Mouse (Mus musculus) stomach, embryonic 14.5 days (tissue): Measurements from ENCODE around the gene Ifi207. TPM values are rescaled to one million over a fixed set of nuclear protein-coding genes. Genes with fewer than 3 reads are reported as not detected.
"Not testable (repeated sequence)": the region's sequence is repeated elsewhere in the genome, so short reads cannot be mapped to it uniquely, and the experiment has no call there.

Experiments
- ATAC-seq: fragments of 200-750 bp; cut with Nextera tagmentation; 2 replicates; pipeline ENCODE4 v1.8.0; 2017; ENCODE audit warnings: low read depth, moderate TSS enrichment; ENCODE audit not compliant: insufficient number of reproducible peaks, insufficient read depth, low FRiP score
- H3K27ac ChIP-seq: fragments of 300-500 bp; sonication (generic); 2 replicates; pipeline ENCODE4 v1.5.1; 2014; ENCODE audit warnings: mild to moderate bottlenecking, low read length, moderate library complexity, mixed read lengths
- H3K27me3 ChIP-seq: fragments of 300-500 bp; sonication (generic); 2 replicates; pipeline ENCODE4 v1.6.1; 2014; ENCODE audit warnings: low read length, control low read depth, mixed read lengths; ENCODE audit not compliant: control insufficient read depth, insufficient read depth
- H3K36me3 ChIP-seq: fragments of 300-500 bp; sonication (generic); 2 replicates; pipeline ENCODE4 v1.6.1; 2014; ENCODE audit warnings: mild to moderate bottlenecking, control low read depth, low read length, moderate library complexity, mixed read lengths; ENCODE audit not compliant: control insufficient read depth, insufficient read depth
- H3K4me1 ChIP-seq: fragments of 300-500 bp; sonication (generic); 2 replicates; pipeline ENCODE4 v1.6.1; 2014; ENCODE audit warnings: low read length, control low read depth, mixed read lengths; ENCODE audit not compliant: control insufficient read depth, insufficient read depth
- H3K4me2 ChIP-seq: fragments of 300-500 bp; sonication (generic); replicated peaks from 2 replicates; pipeline ENCODE4 v1.6.1; 2014; ENCODE audit warnings: low read depth, low read length, control low read depth
- H3K4me3 ChIP-seq: fragments of 300-500 bp; sonication (generic); 2 replicates; pipeline ENCODE4 v1.5.1; 2014; ENCODE audit warnings: low read depth, low read length, control low read depth
- H3K9ac ChIP-seq: fragments of 300-500 bp; sonication (generic); replicated peaks from 2 replicates; pipeline ENCODE4 v1.6.1; 2014; ENCODE audit warnings: low read depth, mild to moderate bottlenecking, control low read depth, low read length, moderate library complexity, mixed read lengths
- H3K9me3 ChIP-seq: fragments of 300-500 bp; sonication (generic); 2 replicates; pipeline ENCODE4 v1.6.1; 2016; ENCODE audit warnings: low read depth, low read length, control low read depth; ENCODE audit not compliant: control insufficient read depth
- WGBS: fragments of 180-500 bp; shearing (Covaris S2); extraction: QIAGEN DNeasy Blood & Tissue Kit; methylation state at CpG from one replicate; pipeline ENCODE4 v1.1.7; 2014; 5-methylcytosine and 5-hydroxymethylcytosine counted together
- polyA plus RNA-seq: library from polyadenylated mRNA; unstranded; fragments of >200 nt; fragmentation: Nextera tagmentation; extraction: Ambion mirVana; gene quantifications from 2 replicates; pipeline ENCODE4 v1.2.1, GENCODE M21; 2014

The Ifi207 gene
- 0.98 and 1.2 TPM in 2 replicates for polyA plus RNA-seq

DNA sequence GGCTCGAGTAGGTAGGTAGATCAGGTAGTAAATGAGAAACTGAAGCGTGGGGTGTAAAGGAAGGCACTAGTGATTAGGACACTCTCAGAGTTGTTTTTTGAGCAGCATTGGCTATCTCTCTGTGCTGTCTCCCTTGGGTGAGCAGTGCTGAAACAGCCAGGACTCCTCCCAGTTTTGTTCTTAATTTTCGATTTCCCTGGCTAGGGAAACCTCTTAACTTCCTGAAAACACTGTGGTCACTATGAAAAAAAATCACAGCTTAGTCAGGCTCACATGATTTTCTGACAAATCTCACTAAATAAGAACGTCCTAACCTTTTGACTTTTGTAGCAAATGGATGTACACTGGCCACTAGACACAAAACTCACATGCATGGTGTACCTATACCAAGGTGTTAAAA is at the start of gene Ifi207:
TSS of gene Ifi207 (minus strand) at position 92 of the 400 bp plus-strand sequence.
- Histone ChIP-seq H3K27me3 (no peaks in the 10 kb centered on the region), H3K27ac (no peak within 1 kb of the TSS), H3K36me3 (no peaks in the 10 kb centered on the region), H3K4me2 (no peak within 1 kb of the TSS), H3K9me3 (no peaks in the 10 kb centered on the region), H3K4me3 (no peak within 1 kb of the TSS), H3K9ac (no peak within 1 kb of the TSS), H3K4me1 (no peaks in the 10 kb centered on the region)
- ATAC-seq = no peak
- 74% methylated on average over 4 of the region's 4 CpGs for WGBS

DNA sequence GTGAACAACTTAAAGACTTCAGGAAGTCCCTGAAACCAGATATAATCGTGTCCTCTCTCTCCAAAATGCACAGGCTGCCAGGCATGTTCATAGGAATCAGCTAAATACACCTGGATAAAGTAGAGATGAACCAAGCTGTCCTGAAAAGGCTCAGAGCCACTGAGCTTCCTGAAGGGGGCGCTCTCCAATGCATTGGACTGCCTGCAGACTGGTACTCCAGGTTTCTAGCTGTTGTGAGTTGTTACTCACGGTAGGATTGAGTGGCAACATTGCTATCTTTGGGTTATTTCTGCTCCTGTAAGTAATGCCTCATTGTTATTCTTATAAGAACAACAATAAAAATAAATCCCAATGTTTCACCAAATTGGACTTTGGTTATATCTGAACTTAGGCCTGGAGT is 31.9 kb upstream of the Ifi207 start:
- not testable (repeated sequence) for H3K9ac ChIP-seq, H3K4me2 ChIP-seq, H3K4me3 ChIP-seq, ATAC-seq, H3K9me3 ChIP-seq, H3K4me1 ChIP-seq, H3K36me3 ChIP-seq, H3K27me3 ChIP-seq, H3K27ac ChIP-seq
- 59% methylated on average over 2 of the region's 3 CpGs for WGBS

DNA sequence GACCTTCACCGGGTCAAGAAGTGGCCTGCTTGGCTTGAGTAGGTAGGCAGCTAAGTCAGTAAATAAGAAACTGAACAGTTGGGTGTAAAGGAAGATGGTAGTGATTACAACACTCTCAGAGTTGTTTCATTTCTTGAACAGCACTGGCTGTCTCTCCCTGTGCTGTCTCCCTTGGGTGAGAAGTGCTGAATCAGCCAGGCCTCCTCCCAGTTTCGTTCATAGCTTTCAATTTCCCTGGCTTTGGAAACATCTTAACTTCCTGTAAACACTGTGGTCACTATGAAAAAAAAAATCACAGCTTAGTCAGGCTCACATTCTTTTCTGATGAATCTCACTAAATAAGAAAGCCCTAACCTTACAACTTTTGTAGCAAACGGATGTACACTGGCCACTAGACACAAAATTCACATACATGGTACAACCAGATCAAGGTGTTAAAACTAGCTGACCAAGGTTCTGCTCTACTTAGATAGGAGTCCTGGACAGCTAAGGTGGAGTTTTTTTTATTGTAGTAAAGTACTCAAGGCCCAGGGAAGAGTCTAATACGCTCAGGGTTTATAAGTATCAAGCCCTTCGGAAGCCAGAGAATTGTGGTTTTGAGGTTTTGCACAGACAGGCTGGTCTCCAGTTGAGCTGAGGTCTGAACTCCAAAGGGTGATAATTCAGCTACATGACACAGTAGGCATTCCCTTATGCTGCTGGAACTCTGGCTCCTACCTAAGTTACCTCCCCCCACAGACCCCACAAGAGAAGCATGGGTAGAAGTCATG is 25.5 kb upstream of the Ifi207 start, which contains the start of gene Ifi204:
TSS of gene Ifi204 (minus strand) at position 96 of the 770 bp plus-strand sequence.
- H3K27ac ChIP-seq, H3K4me1 ChIP-seq, H3K9me3 ChIP-seq, H3K9ac ChIP-seq, H3K4me3 ChIP-seq, H3K36me3 ChIP-seq, ATAC-seq, H3K4me2 ChIP-seq, H3K27me3 ChIP-seq: not testable (repeated sequence)
- WGBS = 75% methylated on average over 5 of the region's 5 CpGs

DNA sequence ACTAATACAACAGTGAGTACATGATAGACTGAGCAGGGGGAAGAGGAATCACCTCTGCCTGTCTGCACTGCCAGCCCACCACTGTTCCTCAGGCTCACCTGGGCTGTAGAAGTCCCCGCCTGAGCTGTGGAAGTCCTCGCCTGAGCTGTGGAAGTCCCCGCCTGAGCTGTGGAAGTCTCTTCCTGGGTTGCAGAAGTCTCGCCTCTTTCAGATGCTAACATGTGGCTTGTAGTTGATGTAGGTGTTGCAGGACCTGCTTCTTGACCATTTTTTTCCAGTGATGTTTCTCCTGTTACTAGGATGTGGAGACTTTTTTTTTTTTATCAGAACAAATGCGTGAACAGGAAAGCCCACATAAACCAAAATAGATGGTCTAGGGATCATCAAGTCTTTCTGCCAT is 18.5 kb upstream of the Ifi207 start:
- H3K9me3 ChIP-seq, ATAC-seq, H3K4me3 ChIP-seq, H3K27me3 ChIP-seq, H3K27ac ChIP-seq, H3K4me2 ChIP-seq, H3K36me3 ChIP-seq, H3K4me1 ChIP-seq, H3K9ac ChIP-seq: not testable (repeated sequence)
- 86% methylated on average over 4 of the region's 5 CpGs for WGBS

DNA sequence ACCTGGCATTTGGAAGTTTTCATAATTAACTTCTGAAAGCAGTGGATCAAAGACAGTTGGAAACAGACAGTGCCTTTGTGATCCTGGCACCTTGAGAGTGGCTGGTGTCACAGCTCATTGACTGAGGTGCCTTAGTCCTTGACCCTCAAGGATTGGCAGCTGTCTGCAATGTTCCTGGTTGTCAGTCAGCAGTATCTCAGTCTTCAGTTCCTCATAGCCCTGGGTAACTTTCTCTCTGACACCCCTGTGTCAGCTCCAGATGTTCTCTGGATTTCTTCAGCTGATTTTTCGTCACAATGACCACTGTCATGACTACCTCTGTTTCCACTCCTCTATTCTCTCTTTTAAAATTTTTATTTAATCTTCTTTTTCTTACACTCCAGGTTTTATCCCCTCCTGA is 715 bp upstream of the Ifi207 start:
- no peak for ATAC-seq
- Histone ChIP-seq H3K9ac (no peak overlapping the region), H3K4me2 (no peak overlapping the region), H3K36me3 (no peaks in the 10 kb centered on the region), H3K4me3 (no peak overlapping the region), H3K27me3 (no peaks in the 10 kb centered on the region), H3K9me3 (no peaks in the 10 kb centered on the region), H3K27ac (no peak overlapping the region), H3K4me1 (no peaks in the 10 kb centered on the region)
- 67% methylated on average over 1 of the region's 1 CpGs for WGBS

DNA sequence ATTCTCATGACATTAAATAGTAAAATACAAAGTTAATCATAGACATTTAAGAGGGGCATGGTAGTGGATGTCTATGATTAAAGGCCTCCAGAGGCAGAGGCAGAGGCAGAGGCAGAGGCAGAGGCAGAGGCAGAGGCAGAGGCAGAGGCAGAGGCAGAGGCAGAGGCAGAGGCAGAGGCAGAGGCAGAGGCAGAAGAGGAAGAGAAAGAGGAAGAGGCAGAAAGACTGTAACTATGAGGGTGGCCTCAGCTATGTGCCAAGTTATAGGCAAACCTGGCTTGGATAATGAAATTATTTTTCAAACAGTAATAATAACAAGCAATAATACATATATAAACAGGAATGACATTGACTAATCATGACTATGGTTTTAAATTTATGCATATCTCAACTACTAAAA is 1.0 kb downstream of the Ifi207 start:
- Histone ChIP-seq H3K36me3 (no peaks in the 10 kb centered on the region), H3K9ac (no peak overlapping the region), H3K4me2 (no peak overlapping the region), H3K27ac (no peak overlapping the region), H3K4me3 (no peak overlapping the region), H3K27me3 (no peaks in the 10 kb centered on the region), H3K4me1 (no peaks in the 10 kb centered on the region), H3K9me3 (no peaks in the 10 kb centered on the region)
- ATAC-seq = no peak

DNA sequence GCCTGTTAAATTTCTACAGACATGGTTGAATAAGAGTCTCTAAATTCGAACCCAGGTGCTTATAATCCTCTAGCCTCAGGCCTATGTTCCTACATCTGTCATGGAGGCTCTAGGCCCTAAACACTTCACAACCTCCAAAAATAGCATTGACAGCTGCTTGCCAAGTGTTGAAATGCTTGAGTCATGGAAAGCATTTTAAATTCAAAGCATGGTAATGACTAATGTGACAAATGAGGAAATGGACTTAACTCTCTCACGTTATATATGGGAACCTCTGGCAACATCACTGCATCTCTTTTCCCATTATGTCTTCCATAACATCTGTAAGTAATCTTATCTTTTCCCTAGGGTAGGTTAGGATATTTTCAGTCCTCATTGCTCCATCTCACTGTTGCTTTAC is 4.6 kb downstream of the Ifi207 start:
- Histone ChIP-seq H3K4me3 (no peak overlapping the region), H3K9ac (no peak overlapping the region), H3K9me3 (no peaks in the 10 kb centered on the region), H3K27ac (no peak overlapping the region), H3K27me3 (no peaks in the 10 kb centered on the region), H3K4me1 (no peaks in the 10 kb centered on the region), H3K4me2 (no peak overlapping the region), H3K36me3 (no peaks in the 10 kb centered on the region)
- no peak for ATAC-seq
- WGBS = 68% methylated on average over 2 of the region's 2 CpGs

DNA sequence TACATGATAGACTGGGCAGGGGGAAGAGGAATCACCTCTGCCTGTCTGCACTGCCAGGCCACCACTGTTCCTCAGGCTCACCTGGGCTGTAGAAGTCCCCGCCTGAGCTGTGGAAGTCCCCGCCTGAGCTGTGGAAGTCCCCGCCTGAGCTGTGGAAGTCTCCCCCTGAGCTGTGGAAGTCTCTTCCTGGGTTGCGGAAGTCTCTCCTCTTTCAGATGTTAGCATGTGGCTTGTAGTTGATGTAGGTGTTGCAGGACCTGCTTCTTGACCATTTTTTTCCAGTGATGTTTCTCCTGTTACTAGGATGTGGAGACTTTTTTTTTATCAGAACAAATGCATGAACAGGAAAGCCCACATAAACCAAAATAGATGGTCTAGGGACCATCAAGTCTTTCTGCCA is 6.5 kb downstream of the Ifi207 start:
- not testable (repeated sequence) for H3K36me3 ChIP-seq

DNA sequence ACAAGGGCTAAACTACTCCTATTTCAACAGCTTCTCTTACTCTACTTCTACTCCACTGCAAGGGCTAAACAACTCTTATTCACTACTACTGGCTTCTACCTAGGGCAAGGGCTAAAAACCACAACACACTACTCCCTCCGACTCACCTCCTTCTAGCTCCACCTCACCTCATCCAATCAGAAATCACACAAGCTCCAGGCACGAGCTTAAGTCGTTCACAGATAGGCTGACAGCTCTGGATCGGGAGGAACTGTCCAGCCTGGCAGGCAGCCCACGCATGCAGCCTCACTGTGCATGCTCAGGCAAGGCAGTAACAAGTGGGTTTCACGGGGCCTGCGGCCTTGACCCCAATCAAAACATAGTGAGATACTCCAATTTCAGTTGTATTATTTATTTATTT is 8.3 kb downstream of the Ifi207 start:
- Histone ChIP-seq H3K27ac (no peak overlapping the region), H3K9ac (no peak overlapping the region), H3K36me3 (no peaks in the 10 kb centered on the region), H3K9me3 (no peaks in the 10 kb centered on the region), H3K4me1 (no peaks in the 10 kb centered on the region), H3K4me2 (no peak overlapping the region), H3K27me3 (no peaks in the 10 kb centered on the region), H3K4me3 (no peak overlapping the region)
- WGBS = 19% methylated on average over 7 of the region's 7 CpGs
- no peak for ATAC-seq

More for the DNA sequence above, 6.5 kb downstream of the Ifi207 start:
- H3K4me1 ChIP-seq, ATAC-seq, H3K9me3 ChIP-seq, H3K4me2 ChIP-seq, H3K27ac ChIP-seq, H3K27me3 ChIP-seq, H3K4me3 ChIP-seq, H3K9ac ChIP-seq: not testable (repeated sequence)
- 80% methylated on average over 4 of the region's 4 CpGs for WGBS
